Mouse (Mus musculus): ENCODE measurements around the gene Cbr3.
"Not testable (repeated sequence)": the region's sequence is repeated elsewhere in the genome, so short reads cannot be mapped to it uniquely, and the experiment has no call there.

The Cbr3 gene

DNA sequence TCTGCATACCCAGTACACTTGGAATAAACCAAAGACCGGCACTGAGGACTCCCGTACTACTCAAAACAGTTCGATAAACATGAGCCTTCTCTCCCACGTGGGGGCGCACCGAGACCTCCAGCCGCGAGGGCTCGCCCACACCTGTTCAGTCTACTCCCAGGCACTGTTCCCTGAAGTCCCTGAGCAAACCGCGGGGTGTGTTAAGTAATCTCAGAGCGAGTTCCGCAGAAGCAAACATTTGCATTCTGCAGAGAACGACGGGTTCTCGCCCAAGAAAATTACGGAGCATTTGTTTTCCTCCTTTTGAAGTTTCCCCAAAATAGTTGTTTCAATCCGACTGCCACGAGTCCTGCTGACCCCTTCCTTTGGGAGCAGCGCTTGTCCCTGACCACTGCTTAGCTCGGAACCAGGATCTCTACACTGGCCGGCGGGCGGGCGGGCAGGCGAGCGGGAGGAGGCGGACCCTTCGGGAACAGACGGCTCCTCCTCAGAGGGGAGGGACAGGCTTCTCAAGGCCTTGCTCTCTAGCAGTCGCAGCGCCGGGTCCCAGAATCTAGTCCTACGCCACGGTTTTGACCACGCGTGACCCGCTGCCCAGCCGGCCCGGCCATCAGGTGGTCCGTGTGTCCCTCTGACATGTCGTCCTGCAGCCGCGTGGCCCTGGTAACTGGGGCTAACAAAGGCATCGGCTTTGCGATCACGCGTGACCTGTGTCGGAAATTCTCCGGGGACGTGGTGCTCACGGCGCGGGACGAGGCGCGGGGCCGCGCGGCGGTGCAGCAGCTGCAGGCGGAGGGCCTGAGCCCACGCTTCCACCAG lies at the start of gene Cbr3:
Gene Cbr3 (plus strand): TSS at position 527 of the 819 bp plus-strand sequence.
- DNase-seq = peak; percentile 67

GRCm38 (mm10) chr16:93644006-93644405 lies 39.0 kb upstream of the Cbr3 start:
- DNase-seq = no peak

DNA sequence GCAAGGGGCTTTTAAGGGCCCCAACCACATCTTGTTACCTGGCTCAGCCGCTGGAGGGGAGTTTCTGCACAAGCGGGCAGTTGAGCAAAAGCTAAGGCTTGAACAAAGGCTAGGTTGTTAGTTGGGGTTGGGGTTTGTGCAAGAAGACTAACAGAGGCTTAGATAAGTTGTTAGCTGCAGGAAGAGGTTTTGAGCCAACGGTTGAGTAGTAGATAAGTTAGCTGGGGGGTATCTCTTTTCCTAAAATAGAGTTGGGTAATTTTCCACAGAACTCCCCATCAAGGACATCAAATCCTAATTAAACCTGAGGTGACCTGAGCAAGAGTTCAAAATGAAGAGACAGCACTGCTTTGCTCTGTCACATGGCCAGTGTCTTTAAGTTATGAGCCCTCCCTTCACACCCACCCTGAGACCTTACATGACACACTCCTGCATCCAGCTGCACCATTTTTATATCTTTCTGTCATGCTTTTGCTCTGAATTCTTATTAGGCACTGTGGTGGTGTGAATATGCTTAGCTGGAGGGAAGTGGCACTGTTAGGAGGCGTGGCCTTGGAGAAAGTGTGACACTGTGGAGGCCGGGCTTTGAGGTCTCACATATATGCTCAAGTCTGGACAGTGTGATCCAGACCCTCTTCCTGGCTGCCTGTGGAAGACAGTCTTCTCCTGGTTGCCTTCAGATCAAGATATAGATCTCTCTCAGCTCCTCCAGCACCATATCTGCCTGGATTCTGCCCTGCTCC lies 34.4 kb upstream of the Cbr3 start:
- DNase-seq = no peak

DNA sequence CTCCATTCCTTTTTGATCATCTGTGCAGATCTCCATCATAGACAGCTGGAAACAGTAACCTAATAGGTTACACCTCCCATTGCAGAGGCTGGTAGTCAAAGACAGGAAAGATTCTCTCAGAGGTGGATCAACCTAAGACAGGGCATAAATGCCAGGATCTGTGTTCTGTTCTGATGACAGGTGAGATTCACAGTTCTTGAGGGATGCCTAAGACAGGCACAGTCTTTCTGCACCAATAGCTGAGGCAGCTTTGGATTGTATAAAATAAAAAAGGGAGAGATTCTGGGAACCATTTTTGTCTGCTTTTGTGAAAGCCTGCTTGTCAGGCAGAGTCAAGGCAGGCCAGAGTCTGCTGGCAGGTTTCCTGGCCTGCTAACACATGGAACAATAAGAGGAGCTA lies 15.0 kb upstream of the Cbr3 start:
- DNase-seq = no peak

DNA sequence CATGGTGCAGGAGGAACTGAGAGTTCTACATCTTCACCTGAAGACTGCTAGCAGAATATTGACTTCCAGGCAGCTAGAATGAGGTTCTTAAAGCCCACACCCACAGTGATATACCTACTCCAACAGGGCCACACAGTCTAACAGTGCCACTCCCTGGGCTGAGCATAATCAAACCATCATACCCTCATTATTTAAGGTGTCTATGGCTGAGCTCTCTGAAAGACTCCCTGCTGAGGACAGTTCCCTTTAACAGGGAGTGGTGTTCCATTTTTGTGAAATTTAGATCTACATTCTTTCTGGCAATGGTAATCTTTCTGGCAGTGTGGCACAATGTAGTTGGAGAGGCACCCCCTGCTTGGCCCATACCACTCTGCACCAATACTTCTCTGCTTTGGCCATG lies 13.5 kb upstream of the Cbr3 start:
- no peak for DNase-seq

DNA sequence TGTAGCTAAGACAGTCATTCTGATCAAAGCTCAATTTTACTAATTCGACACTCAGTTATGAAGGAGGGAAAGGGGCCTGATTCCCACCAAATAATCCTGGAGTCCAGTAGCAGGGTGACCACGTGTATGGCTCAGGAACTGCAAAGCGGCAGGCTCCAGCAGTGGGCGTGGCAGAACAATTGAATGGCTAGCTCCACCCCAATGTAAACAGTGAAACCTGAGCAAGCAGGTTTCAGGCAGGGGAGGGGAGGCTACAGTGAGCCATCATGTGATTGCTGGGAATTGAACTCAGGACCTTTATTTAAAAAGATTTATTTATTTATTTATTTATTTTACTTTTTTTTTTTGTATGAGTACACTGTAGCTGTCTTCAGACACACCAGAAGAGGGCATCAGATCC lies 12.5 kb upstream of the Cbr3 start:
- not testable (repeated sequence) for DNase-seq

DNA sequence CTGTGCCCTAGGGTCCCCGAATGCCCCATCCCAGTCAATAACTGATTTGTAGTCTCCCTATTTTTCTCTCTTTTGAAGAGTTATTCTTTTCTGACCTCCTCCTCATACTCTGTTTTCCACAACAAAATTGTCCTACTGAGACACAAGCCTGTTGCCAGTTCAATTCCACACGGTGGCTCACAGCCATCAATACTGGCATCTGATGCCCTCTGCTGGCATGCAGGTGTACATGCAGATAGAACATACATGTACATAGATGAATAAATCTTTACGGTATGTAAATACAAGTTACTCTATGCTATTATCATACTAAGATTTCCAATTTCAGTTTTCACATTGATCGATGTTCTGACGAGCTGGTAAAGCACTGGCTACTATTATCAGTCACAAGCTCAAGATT lies 12.0 kb upstream of the Cbr3 start:
- no peak for DNase-seq

DNA sequence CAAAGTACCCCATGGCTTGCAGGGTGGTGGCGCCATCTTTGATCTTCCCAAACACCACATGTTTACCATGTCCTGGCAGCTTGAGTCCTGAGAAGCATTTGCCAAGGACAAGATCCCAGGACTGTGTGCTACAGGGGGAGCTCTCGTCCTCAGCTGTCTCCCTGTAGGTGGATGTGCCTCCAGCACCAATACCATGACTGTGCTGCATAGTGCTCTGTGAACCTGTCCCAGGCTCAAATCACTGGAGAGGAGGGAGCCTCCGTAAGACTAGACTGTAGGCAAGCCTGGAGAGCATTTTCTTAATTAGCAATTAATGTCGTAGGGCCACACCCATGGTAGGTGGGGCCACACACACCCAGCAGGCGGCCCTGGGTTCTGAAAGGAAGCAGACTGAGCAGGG lies 6.6 kb upstream of the Cbr3 start:
- DNase-seq = no peak

DNA sequence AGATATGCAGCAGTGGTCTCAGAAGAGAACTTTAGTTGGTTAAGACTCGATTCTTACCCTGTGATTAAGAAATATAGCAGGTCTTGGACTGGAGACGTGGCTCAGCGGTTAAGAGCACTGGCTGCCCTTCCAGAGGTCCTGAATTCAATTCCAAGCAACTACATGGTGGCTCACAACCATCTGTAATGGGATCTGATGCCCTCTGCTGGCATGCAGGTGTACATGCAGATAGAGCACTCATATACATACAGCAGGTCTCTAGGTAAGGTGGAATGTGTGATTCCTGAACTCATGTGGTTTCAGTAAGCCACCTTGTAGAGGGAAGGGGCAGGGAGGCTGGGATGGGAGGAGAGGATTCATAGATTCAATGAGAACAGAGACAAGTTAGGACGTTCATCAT lies 4.8 kb upstream of the Cbr3 start:
- no peak for DNase-seq

GRCm38 (mm10) chr16:93679165-93679564 lies 3.9 kb upstream of the Cbr3 start:
- DNase-seq = no peak

- DNase-seq = peak; percentile 4
Measured at GRCm38 (mm10) chr16:93682156-93682688, 793 bp upstream of the Cbr3 start.

- no peak for DNase-seq
Measured at GRCm38 (mm10) chr16:93683508-93684236, 657 bp downstream of the Cbr3 start.

DNA sequence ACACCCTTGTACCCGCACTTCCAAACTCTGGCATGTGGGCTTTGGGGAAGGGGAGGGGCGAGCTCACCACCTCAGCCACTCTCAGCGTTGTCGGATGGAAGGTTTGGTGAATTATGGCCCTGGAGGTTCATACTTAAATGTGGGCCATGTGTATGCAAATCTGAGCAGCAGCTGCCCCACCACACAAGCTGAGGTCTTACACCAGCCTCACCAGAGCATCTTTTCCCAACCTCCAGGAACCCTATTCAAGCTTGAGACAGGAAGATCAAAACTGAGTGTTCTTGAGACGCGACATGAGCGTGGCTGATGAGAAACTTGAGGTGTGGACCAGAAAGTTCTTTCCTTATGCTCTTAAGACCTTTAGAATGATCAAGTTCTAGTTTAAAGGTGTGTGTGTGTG lies 1.4 kb downstream of the Cbr3 start:
- DNase-seq = no peak

GRCm38 (mm10) chr16:93685783-93686182 lies 2.8 kb downstream of the Cbr3 start:
- DNase-seq = not testable (repeated sequence)

- DNase-seq = no peak
Measured at GRCm38 (mm10) chr16:93686421-93686820, 3.4 kb downstream of the Cbr3 start.

DNA sequence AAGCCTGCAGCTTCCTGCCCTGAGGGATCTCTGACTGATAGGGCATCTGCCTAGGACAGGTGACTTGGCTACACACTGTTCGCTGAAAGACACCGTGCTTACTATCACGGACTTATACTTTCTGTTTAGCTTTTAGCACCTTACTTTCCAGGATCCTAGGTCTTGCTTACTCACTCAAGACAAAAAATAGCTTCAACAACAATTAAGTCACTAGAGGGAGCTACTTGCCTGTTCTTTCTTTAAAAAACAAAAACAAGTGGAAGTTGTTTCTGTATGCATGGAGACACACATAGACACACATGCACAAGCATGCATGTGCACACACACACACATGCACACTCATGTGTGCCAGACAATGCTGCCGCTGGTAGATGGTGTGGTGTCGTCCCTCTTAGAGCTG lies 3.9 kb downstream of the Cbr3 start:
- peak; percentile 12 for DNase-seq

GRCm38 (mm10) chr16:93691206-93691841 lies 8.3 kb downstream of the Cbr3 start:
- DNase-seq = peak; percentile 12

- no peak for DNase-seq
Measured at GRCm38 (mm10) chr16:93692744-93693143, 9.7 kb downstream of the Cbr3 start.

GRCm38 (mm10) chr16:93707116-93707515 lies 24.1 kb downstream of the Cbr3 start:
- no peak for DNase-seq

GRCm38 (mm10) chr16:93709217-93709616 lies 26.2 kb downstream of the Cbr3 start:
- DNase-seq = no peak

- DNase-seq = peak; percentile 70
Measured at GRCm38 (mm10) chr16:93710924-93711323, 27.9 kb downstream of the Cbr3 start.

DNA sequence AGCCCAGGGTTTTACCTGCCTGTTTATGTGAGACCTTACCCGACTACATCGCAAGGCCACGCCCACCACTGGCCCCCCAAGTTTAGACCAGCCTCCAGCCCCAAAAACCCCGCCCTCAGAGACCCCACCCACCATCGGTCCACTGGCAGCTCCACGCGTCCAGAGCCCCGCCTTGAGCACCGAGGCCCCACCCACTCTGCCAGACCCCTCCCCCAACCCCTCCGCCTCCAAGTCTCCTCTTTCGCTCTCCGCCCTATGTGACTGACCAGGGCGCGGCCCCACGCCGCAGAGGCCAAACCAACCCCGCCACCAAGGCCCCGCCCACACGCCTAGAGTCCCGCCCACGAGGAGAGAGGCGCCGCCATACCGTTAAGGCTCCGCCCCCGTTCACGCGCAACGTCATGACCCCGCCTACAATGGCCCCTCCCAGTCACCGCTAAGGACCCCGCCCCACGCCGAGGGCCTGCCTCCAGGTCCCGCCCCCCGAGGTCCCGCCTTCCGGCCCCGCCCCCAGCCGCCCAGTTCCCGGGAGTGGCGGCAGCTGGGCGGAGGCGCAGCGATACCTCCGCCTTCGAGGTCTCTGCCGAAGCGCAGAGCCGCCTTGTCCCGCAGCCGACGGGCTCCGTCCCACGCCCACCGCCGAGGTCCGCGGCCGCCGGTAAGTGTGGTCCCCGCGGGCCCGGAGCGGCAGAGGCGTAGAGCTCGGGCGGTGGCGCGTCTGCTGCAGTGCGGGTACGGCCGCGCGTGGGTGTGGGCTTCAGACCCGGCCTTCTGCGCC lies 28.6 kb downstream of the Cbr3 start, which contains the start of gene Dop1b:
Gene Dop1b (plus strand): TSS at position 494 of the 778 bp plus-strand sequence.
- peak; percentile 97 for DNase-seq

Measured in kidney, adult 11 months (tissue).